Mouse (Mus musculus) pancreas, adult 10 weeks (tissue): ENCODE data around the gene Ovol3. TPM values are rescaled to one million over a fixed set of nuclear protein-coding genes. Genes with fewer than 3 reads are reported as not detected.

Source experiments
- polyA plus RNA-seq: library from polyadenylated mRNA; stranded (reverse); fragments of 350-450 nt; fragmentation: Illumina TruSeq; extraction: RNeasy Lipid Tissue Mini Kit (QIAGEN cat#74804); gene quantifications from one replicate; pipeline ENCODE4 v1.2.3, GENCODE M21; 2015; ENCODE audit warnings: low read depth, low replicate concordance; ENCODE audit not compliant: insufficient read depth

Ovol3 gene
- not detected for polyA plus RNA-seq

GRCm38 (mm10) chr7:30235625-30236024 is at the start of gene Ovol3:
TSS of gene Ovol3 (minus strand) at chr7:30235725.

GRCm38 (mm10) chr7:30279951-30280669 is 44.6 kb upstream of the Ovol3 start, which contains the start of the genes Thap8 and Wdr62:
TSS of gene Thap8 (plus strand) at chr7:30280094.
TSS of gene Wdr62 (minus strand) at chr7:30280419.

GRCm38 (mm10) chr7:30231669-30232454 is 3.7 kb downstream of the Ovol3 start, which contains the start of the genes Polr2i and Tbcb:
TSS of gene Polr2i (plus strand) at chr7:30231948.
TSS of gene Tbcb (minus strand) at chr7:30232272.

GRCm38 (mm10) chr7:30198481-30198971 is 37.0 kb downstream of the Ovol3 start, which contains the start of gene Capns1:
TSS of gene Capns1 (minus strand) at chr7:30198811.

GRCm38 (mm10) chr7:30183879-30184289 is 51.6 kb downstream of the Ovol3 start, which contains the start of gene Cox7a1:
TSS of gene Cox7a1 (plus strand) at chr7:30184144.

Other genes with a start within 250 kb of the Ovol3 start
- 2.0 TPM for gene Zfp14, start 184.3 kb downstream of the Ovol3 start, polyA plus RNA-seq
- 0.46 TPM for gene Zfp82, start 162.8 kb downstream of the Ovol3 start, polyA plus RNA-seq
- not detected for gene Gm26920, start 145.3 kb downstream of the Ovol3 start, polyA plus RNA-seq
- gene Zfp566, start 145.2 kb downstream of the Ovol3 start, polyA plus RNA-seq = 1.6 TPM
- gene Zfp260, start 140.9 kb downstream of the Ovol3 start, polyA plus RNA-seq = 13.3 TPM
- 0.52 TPM for gene Zfp382, start 113.8 kb downstream of the Ovol3 start, polyA plus RNA-seq
- 8.6 TPM for gene Zfp146, start 66.0 kb downstream of the Ovol3 start, polyA plus RNA-seq
- gene Cox7a1, start 51.6 kb downstream of the Ovol3 start, polyA plus RNA-seq = 5.2 TPM
- 105 TPM for gene Capns1, start 36.9 kb downstream of the Ovol3 start, polyA plus RNA-seq
- 17.6 TPM for gene Polr2i, start 3.8 kb downstream of the Ovol3 start, polyA plus RNA-seq
- 22.9 TPM for gene Tbcb, start 3.5 kb downstream of the Ovol3 start, polyA plus RNA-seq
- gene Thap8, start 44.4 kb upstream of the Ovol3 start, polyA plus RNA-seq = not detected
- 1.3 TPM for gene Wdr62, start 44.7 kb upstream of the Ovol3 start, polyA plus RNA-seq
- 6.7 TPM for gene Clip3, start 56.0 kb upstream of the Ovol3 start, polyA plus RNA-seq
- 10.9 TPM for gene Alkbh6, start 73.0 kb upstream of the Ovol3 start, polyA plus RNA-seq
- gene Syne4, start 79.1 kb upstream of the Ovol3 start, polyA plus RNA-seq = 122 TPM
- not detected for gene E130208F15Rik, start 86.0 kb upstream of the Ovol3 start, polyA plus RNA-seq
- gene Sdhaf1, start 88.2 kb upstream of the Ovol3 start, polyA plus RNA-seq = 3.9 TPM
- 2.2 TPM for gene Lrfn3, start 127.0 kb upstream of the Ovol3 start, polyA plus RNA-seq
- gene Tyrobp, start 178.0 kb upstream of the Ovol3 start, polyA plus RNA-seq = 19.8 TPM
- not detected for gene Hcst, start 184.1 kb upstream of the Ovol3 start, polyA plus RNA-seq
- gene Nfkbid, start 186.0 kb upstream of the Ovol3 start, polyA plus RNA-seq = 0.81 TPM
- 34.1 TPM for gene Aplp1, start 209.8 kb upstream of the Ovol3 start, polyA plus RNA-seq
- gene Kirrel2, start 222.0 kb upstream of the Ovol3 start, polyA plus RNA-seq = 2.1 TPM
- 42.1 TPM for gene Nphs1, start 222.6 kb upstream of the Ovol3 start, polyA plus RNA-seq